Mouse (Mus musculus): ENCODE measurements around the gene Tedc1. TPM values are rescaled to one million over a fixed set of nuclear protein-coding genes. Genes with fewer than 3 reads are reported as not detected.

The Tedc1 gene
- total RNA-seq (2021), result under 1 TPM; 0.61 to 0.83 TPM

DNA sequence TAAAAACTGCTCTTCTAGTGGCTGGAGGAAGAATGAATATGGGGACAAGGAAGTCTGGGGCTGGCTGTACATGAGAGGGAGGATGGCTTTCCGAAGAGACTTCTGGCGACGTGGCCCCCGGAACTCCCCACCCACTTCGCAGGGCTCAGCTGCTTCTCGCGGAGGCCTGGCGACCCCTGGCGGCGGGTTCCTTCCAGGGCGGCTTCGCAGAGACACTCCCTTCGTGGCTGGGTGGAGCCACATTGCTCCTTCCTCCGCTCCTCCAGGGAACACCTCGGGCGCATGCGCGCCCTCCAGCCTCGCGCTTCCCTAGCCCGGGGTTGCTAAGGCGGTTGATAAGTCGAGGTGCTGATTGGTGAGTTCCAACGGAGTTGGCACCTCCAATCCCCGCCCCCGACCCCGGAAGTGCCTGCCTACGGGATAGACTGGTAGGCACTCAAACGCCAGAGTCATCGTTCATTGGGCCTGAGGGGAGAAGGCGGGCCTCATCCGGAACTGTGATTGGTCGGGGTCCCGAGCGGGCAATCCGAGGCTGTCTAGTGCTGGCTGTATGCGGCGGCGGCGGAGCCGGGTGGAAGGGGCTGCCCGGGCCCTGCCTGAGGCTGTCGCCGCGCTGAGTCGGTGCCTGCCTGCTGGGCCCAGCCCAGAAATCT is at the start of gene Tedc1:
Gene Tedc1, plus strand, starts transcription at position 535 of the 653 bp plus-strand sequence.
- intact Hi-C loops (cut with DNase I), result loop anchor here (1.0 to 5.0 kb wide), 3 partner anchors 15 to 199 kb away; partner anchors contain the start of gene Crip2
- peak; percentile 99 for DNase-seq (ENCODE audit: low spot score)

DNA sequence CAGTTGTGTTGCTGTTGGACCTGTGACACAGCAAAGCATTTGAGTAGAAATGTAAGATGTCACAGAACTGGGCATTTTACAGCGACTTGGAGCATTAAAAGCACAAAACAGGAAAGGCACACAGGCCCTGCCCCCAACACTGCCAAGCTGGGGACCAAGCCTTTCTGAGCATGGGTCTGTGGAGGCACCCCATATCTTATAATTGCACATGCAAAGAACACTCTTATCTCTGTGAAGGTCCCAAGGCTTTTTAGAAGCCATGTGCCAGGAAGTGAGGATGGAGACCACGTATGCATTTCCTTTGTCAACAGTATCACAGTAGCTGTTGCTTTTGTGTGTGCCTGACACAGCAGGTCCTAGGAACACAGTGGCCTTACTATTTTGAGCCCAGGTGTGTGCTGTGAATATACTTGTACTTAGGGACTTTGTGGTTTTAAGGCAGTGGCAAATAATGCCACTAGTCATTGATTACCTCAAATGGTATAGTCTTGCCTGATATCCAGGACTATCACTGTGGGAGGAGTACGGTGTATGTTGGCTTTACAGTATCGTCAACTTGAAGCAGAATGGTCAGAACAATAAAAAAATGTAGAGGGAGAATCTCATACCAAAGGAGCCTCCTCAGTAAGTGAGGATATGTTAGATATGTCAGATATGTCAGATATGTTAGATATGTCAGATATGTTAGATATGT is 48.6 kb upstream of the Tedc1 start:
- intact Hi-C loops (cut with DNase I), result no loop called here

GRCm38 (mm10) chr12:113108528-113109283 is 47.5 kb upstream of the Tedc1 start:
- DNase-seq (ENCODE audit: low spot score), result no peak
- intact Hi-C loops (cut with DNase I), result no loop called here

More for the DNA sequence above, 48.6 kb upstream of the Tedc1 start:
- no peak for DNase-seq (ENCODE audit: low spot score)

GRCm38 (mm10) chr12:113109801-113110200 is 46.4 kb upstream of the Tedc1 start:
- intact Hi-C loops (cut with DNase I), result no loop called here
- no peak for DNase-seq (ENCODE audit: low spot score)

- intact Hi-C loops (cut with DNase I), result no loop called here
- no peak for DNase-seq (ENCODE audit: low spot score)
Observed at GRCm38 (mm10) chr12:113114141-113114540, 42.1 kb upstream of the Tedc1 start.

DNA sequence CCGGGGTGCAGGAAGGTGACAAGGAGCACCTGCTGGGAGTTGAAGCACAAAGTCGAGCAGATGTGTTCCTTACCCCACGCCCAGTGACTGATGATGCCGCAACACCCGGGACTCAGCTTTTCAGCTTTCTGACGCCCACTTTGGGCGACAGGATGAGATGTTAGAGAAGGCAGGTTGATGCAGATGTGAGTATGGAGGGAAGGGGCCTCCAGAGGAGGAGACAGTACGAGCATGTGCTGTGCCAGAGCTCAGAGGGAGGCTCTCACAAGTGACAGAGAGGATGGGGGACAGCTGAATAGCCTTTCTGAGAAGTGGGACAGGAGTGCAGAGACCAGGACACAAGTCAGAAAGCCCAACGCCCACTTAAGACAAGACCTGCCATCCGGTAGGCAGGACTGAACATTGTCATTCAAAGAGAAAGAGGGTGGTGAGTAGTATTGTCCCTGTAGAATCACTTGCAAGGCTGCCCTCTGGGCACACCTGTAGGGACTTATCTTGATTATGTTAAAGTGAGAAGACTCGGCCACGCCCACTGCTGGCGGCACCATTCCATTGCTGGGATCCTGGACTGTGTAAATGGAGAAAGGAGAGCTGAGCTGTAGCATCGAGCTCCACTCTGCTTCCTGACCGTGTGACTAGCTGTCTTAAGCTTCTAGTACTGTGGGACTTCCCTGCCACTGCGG is 41.2 kb upstream of the Tedc1 start:
- no peak for DNase-seq (ENCODE audit: low spot score)
- intact Hi-C loops (cut with DNase I), result no loop called here

- intact Hi-C loops (cut with DNase I), result loop anchor here (1.0 to 2.0 kb wide), 2 partner anchors 19 to 36 kb away; no protein-coding TSS in a partner anchor
- no peak for DNase-seq (ENCODE audit: low spot score)
Observed at GRCm38 (mm10) chr12:113119516-113120410, 36.5 kb upstream of the Tedc1 start.

- intact Hi-C loops (cut with DNase I), result no loop called here
- no peak for DNase-seq (ENCODE audit: low spot score)
Observed at GRCm38 (mm10) chr12:113124726-113125125, 31.5 kb upstream of the Tedc1 start.

DNA sequence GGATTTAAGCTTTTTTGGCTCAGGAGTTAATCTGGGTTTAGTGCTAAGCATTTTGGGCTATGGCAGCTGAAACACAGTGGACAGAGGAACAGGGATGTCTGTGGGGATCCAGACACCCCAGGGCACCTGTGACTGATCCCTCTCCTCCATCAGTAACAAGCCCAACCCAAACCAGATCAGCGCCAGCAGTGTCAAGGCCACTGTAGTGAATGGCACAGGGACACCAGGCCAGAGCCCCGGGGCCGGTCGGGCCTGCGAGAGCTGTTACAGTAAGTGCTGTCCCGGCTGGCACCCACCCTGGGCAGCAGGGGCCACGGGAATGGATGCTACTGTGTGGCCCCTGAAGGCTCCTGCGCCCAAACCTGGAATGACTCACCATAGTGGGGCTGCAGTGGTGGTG is 25.5 kb upstream of the Tedc1 start:
- DNase-seq (ENCODE audit: low spot score), result no peak
- intact Hi-C loops (cut with DNase I), result no loop called here

GRCm38 (mm10) chr12:113131601-113132000 is 24.6 kb upstream of the Tedc1 start:
- intact Hi-C loops (cut with DNase I), result no loop called here

GRCm38 (mm10) chr12:113132567-113132966 is 23.7 kb upstream of the Tedc1 start:
- intact Hi-C loops (cut with DNase I), result no loop called here
- DNase-seq (ENCODE audit: low spot score), result peak; percentile 86

More at GRCm38 (mm10) chr12:113131601-113132000, 24.6 kb upstream of the Tedc1 start:
- DNase-seq (ENCODE audit: low spot score), result no peak

DNA sequence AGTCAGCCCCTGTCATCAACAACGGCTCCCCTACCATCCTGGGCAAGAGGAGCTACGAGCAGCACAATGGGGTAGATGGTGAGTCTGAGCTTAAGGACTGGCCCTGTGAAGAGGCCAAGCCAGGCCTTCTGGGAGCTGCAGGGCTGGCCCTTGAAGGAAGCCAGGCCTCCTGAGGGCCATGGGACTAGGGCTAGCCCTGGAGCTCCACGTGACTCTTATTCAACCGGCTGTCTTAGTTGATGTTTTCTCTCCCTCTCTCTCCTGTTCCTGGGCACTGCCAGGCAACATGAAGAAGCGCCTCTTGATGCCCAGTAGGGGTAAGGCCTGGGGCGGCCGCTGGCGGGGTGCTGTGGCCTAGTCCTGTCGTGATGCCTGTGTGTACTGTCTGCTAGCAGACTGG is 23.0 kb upstream of the Tedc1 start:
- peak; percentile 33 for DNase-seq (ENCODE audit: low spot score)
- intact Hi-C loops (cut with DNase I), result no loop called here

- intact Hi-C loops (cut with DNase I), result no loop called here
- no peak for DNase-seq (ENCODE audit: low spot score)
Observed at GRCm38 (mm10) chr12:113133861-113134403, 22.3 kb upstream of the Tedc1 start.

DNA sequence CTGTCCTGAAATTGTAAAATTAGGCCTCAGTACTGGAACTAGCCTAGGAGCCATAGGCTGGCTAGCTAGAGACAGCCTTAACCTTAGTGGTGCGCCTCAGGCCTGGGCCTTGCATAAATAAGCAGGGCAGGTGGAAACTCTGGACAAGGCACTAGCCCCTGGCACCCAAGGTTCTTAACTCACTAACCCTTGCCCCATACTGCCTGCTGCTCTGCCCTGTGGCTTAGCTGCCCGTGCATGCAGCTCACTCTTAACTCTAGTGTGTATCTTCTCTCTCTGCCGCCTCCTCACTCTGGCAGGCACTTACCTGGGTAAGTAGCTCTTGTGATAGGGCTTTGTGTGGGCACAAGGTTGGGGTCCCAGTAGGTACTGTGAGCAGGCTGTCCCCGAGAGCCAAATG is 21.7 kb upstream of the Tedc1 start:
- intact Hi-C loops (cut with DNase I), result no loop called here
- DNase-seq (ENCODE audit: low spot score), result no peak

- no peak for DNase-seq (ENCODE audit: low spot score)
- intact Hi-C loops (cut with DNase I), result no loop called here
Observed at GRCm38 (mm10) chr12:113135401-113135800, 20.8 kb upstream of the Tedc1 start.

DNA sequence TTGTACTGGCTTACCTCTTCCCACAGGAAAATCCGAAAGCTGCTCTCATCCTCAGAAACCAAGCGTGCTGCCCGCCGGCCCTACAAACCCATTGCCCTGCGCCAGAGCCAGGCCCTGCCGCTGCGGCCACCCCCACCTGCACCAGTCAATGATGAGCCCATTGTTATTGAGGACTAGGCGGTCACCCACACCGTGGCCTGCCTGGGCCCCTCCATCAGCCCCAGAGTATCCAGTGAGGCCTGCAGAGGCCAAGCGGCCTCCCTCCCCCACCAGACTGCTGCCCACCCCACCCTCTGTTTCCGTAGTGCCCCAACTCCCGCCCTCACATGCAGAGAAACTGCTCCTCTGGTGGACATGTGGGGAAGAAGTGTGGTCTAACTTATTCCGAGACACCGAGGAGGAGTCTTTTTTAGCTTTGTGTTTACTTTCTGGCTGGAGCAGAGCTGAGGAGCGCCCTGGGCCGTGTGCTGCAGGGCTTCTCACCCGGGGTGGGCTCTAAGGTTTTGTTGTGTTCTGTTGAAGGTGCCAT is 19.7 kb upstream of the Tedc1 start:
- DNase-seq (ENCODE audit: low spot score), result no peak
- intact Hi-C loops (cut with DNase I), result no loop called here

DNA sequence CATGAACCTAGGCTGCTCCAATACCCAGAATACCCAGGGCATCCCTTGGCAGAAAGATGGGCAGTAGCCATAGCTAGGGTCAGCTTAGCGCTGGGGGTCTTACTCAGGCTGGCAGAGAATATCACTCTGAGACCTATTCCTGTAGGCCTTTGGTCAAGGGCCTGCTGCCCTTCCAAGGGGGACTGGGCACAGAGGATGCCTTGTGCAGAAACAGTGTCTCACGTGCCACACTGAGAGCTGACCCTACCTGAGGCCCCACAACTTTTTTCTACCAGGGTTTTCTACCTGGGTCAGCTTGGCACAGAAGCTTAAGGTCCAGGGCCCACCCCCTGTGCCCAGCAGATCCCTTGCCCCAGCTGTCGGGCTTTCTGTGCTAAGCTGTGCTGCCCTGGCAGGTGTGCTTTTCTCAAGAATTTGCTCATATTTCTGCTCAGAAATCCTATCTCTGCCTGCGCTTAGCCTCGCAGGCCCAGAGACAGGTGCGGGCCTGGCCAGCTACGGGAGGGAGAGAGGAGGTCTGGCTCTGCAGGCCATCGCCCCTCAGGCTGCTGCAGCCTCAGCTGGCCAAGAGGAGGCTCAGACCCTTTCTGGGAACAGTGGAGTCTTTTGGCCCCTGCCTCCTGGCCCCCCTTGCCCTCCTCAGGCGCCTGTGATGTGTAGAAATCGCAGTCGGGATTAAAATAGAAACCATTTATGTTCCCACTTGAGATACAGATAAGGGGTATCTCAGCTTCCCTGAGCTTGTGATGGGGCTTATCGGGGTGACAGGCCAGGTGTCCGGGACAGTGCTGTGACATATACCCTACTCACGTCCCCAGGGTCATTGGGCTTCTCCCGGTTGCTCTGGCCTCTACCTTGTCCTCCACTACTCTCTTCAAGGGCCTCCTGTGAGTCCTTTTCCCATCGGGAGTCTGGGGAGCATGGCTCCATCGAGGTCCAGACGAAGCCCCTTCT is 18.7 kb upstream of the Tedc1 start:
- intact Hi-C loops (cut with DNase I), result loop anchor here (2.0 kb wide), 1 partner anchor 17 kb away; no protein-coding TSS in a partner anchor
- no peak for DNase-seq (ENCODE audit: low spot score)
